Mouse (Mus musculus): ENCODE results near the gene Fam178b.

DNA sequence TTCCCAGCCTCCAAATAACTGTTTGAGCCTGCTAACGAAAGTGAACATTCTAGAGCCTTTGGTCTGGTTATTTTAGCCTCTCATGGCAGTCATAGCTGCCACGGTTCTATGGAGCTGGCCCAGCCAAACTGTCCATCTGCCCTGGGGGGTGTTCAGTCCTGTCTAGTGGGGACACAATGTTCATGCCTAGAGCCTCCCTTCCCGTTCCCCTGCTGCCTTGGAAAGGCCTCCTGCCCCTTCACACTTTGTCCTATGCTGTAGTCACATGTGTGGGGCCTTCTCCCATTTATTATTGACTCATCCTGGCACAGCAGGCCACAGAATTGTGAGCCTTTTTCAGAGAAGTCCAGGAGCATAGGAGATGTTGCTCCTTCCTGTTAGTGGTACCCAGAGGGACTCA, 164.7 kb downstream of the Fam178b start:
- TF ChIP-seq CTCF (IDR thresholded peaks at IDR 0.05; ENCODE audit: extremely low read depth, insufficient read length, insufficient replicate concordance, low read depth, low read length), result no peak
- TF ChIP-seq POLR2A (IDR thresholded peaks at IDR 0.05; ENCODE audit: low read depth, low read length), result no peak
